Mouse (Mus musculus): ENCODE measurements around the gene Spata32.

Spata32 gene

GRCm38 (mm10) chr11:103174411-103174832 lies 43.8 kb downstream of the Spata32 start:
- no peak for DNase-seq (ENCODE audit: low spot score in 2 of 2)

DNA sequence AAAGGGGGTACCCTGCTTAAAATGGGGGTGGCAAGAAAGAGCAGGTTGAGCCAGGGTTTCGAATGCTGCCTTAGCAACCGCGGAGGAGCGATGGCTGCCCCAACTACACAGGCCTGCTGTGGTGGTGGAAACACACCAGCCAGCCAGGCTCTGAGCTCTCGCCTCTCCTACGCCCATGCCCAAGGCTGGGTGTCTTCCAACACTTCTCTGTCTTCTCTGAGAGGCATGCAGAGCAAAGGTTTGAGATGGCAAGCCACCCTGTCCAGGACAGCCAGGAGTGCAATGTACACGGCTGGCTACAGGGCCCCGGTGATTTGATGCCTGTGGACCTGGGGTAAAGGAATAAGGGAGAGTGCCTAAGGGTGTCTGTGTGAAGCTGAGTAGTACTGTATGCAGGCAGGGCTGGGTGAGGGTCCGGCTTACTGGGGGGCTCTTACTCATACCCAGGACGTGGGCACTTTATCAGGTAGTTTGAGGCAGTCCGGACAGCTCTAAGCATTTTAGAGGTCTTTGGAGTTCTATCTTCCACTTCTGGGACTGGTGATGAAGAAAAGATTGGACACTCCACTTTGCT lies 44.4 kb downstream of the Spata32 start:
- DNase-seq (ENCODE audit: low spot score in 2 of 2) = no peak

GRCm38 (mm10) chr11:103173041-103173770 lies 45.0 kb downstream of the Spata32 start:
- DNase-seq (ENCODE audit: low spot score in 2 of 2) = no peak

GRCm38 (mm10) chr11:103172392-103173040 lies 45.7 kb downstream of the Spata32 start:
- DNase-seq (ENCODE audit: low spot score in 2 of 2) = no peak

DNA sequence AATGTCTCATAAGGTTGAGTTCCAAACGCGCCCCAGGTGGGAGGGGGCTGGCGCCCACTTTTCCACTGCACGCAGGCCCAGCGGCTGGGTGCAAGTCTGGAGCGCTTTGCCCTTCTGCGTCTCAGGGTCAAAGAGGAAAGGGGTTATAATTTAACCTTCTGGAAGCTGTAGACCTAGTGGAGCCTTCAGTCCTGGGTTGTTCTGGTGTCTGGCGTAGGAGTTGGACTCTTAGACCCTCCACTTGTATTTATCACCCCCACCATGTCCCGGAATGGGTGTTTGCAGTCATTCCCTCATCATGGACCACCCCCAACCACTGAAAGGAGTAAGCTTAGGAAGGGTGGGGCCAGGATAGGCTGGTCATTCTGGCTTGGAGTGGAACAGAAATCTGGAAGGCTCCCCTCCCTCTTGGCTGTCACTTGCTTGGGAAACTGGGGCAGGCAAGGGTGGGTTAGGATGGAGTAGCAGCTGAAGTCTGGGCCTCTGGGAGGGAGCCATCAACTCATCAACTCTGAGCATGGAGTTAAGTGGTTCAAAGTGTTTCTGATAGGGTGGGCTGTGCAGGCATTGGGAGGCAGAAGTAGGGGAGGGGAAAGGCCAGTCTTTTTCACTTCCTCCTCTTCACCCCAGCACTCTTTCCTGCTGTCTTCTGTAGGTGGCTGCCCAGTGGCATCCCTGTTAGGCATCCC lies 46.4 kb downstream of the Spata32 start:
- no peak for DNase-seq (ENCODE audit: low spot score in 2 of 2)

- no peak for DNase-seq (ENCODE audit: low spot score in 2 of 2)
These were observed 47.0 kb downstream of the Spata32 start for GRCm38 (mm10) chr11:103171286-103171620.

DNA sequence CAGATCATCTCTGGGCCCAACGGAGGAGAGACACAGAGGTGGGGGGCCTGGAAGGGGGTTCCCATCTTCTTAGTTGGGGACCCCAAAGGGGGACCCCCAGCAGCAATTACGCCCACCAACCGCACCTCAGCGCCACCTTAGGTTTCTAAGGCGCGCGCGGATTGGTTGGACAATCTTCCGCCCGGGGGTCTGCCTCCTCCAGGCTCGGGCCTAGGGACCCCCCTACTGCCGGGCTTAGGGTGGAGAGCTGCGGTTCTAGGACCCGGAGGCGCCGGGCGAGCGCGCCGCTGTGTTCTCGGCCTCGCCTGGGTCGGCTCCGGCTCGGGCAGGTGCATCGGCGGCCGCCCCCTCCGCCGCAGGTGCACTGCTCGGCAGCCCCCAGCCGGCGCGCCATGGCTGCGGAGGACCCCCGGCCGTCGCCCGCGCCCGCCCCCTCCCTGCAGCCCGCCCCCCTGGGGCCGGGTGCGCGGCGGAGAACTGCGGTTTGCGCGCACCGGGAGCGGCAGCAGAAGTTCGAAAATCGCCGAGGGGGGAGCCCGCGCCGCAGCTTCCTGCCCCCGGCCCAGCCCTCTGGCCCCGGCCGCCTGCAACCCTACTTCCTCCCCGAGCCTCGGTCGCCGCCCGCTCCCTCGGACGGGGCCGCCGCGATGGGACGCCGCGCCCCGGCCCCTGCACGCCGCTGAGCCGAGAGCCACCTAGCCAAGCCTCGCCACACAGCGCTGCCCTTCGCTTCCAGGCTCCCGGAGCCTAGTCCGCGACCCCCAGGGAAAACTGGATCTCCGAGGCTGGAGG lies 47.5 kb downstream of the Spata32 start, which contains the start of gene Fmnl1:
Gene Fmnl1, plus strand, starts transcription at position 614 of the 792 bp plus-strand sequence.
- DNase-seq (ENCODE audit: low spot score in 2 of 2) = no peak

- DNase-seq (ENCODE audit: low spot score in 2 of 2) = no peak
These were observed 48.1 kb downstream of the Spata32 start for GRCm38 (mm10) chr11:103170111-103170493.

DNA sequence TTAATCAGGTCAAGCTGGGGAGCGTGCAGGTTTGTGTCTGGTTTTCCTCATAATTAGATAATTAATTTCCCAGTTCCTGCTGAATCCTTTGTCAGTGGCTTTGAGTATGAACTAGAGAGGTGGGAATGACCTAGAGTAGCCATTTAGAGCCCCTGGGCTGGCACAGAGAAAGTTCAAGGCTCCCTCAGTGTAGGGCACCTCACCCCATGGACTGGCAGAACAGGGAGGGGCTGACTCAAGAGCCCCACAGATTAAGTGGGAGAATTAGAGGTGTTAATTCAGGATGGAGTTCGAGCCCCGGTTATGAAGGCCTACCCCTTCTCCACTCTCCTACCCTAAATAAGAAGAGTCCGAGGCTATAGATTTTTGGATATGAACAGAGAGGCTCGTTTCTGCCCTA lies 48.6 kb downstream of the Spata32 start:
- DNase-seq (ENCODE audit: low spot score in 2 of 2) = no peak

GRCm38 (mm10) chr11:103168690-103169390 lies 49.4 kb downstream of the Spata32 start:
- DNase-seq (ENCODE audit: low spot score in 2 of 2) = peak in 1 of 2 experiments; percentile 86

GRCm38 (mm10) chr11:103164391-103164790 lies 53.8 kb downstream of the Spata32 start:
- no peak for DNase-seq (ENCODE audit: low spot score in 2 of 2)

GRCm38 (mm10) chr11:103162132-103162531 lies 56.1 kb downstream of the Spata32 start:
- DNase-seq (ENCODE audit: low spot score in 2 of 2) = no peak

- DNase-seq (ENCODE audit: low spot score in 2 of 2) = no peak
These were observed 56.8 kb downstream of the Spata32 start for GRCm38 (mm10) chr11:103161449-103161848.

DNA sequence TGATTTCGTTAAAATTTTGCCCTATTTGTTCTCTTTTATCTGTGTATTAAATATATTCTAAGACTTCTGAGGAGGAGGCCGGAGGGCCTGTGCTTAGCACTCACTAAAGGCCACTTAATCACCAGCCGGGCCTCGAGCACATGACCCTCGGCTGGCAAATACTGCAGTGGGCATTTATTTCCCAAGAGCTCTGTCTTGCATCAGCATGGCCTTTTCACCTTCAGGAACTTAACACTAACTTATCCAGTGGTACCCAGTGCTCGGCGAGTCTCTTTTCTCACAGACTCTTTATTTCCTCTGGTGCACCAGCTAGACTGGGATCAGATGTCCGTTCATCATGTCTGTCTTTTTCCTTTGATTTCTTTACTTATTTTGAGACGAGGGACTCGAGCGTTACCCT lies 57.5 kb downstream of the Spata32 start:
- DNase-seq (ENCODE audit: low spot score in 2 of 2) = no peak

- peak; percentile 58 to 95 for DNase-seq (ENCODE audit: low spot score in 2 of 2)
These were observed 59.4 kb downstream of the Spata32 start for GRCm38 (mm10) chr11:103158621-103159478.
